ENCODE assay signal across 23 mouse cellular contexts in genomic region chr17:23645894-23646293, GRCm38 (mm10). TPM values are rescaled to one million over a fixed set of nuclear protein-coding genes. Genes with fewer than 3 reads are reported as not detected.
"Had no signal": no experiment of that assay in that cellular context is flagged by ENCODE, and none has a peak within 500 bp of the region (broad histone marks: within the 10 kb centered on the region; RNA-seq: fewer than 3 reads in every experiment).

No protein-coding gene starts in this region.

- H3K27ac ChIP-seq: gastrocnemius, adult 2 months; hindbrain, embryonic 14.5 days; intestine, embryonic 15.5 days; layer of hippocampus, adult 2 months; left cerebral cortex, adult 2 months; limb, embryonic 12.5 days; liver, embryonic 13.5 days had no signal

- ATAC-seq: inflammation-experienced regulatory T-cells, adult 6 months; intestine, postnatal 0 days had no signal

- H3K9me3 ChIP-seq: heart, embryonic 10.5 days; hindbrain, embryonic 10.5 days; intestine, embryonic 15.5 days; limb, embryonic 10.5 days; limb, embryonic 12.5 days; liver, embryonic 13.5 days had no signal

- H3K9ac ChIP-seq: liver, embryonic 13.5 days had no signal

- DNase-seq: gastrocnemius, adult 2 months; gastrocnemius, postnatal 10 days; gastrocnemius, postnatal 25 days; heart, adult 18-20 months; heart, postnatal 4 days; kidney, adult 18-20 months; kidney, adult 8-10 months; kidney, postnatal 25 days; liver; liver, embryonic 13.5 days had no signal

- H3K36me3 ChIP-seq: heart, embryonic 10.5 days; heart, embryonic 12.5 days; hindbrain, embryonic 10.5 days; intestine, embryonic 15.5 days; limb, embryonic 10.5 days; limb, embryonic 12.5 days; liver, embryonic 13.5 days had no signal

RNA-seq across cellular contexts. Expression of gene Mmp25, which starts 0.8 kb away (rescaled TPM):
- polyA plus RNA-seq: liver, embryonic 11.5 days had no signal

RNA-seq across cellular contexts. Expression of gene Bicdl2, which starts 14.4 kb away (rescaled TPM):
- polyA plus RNA-seq: frontal cortex, adult 2 months had no signal
